Mouse (Mus musculus) liver, embryonic 13.5 days (tissue): ENCODE measurements around the gene Gm26558. TPM values are rescaled to one million over a fixed set of nuclear protein-coding genes. Genes with fewer than 3 reads are reported as not detected.
A peak's percentile ranks its signal among the peaks of the same experiment; 100 is the strongest.

Experiments used
- ATAC-seq: fragments of 200-750 bp; cut with Nextera tagmentation; 2 replicates; pipeline ENCODE4 v1.8.0; 2017; ENCODE audit warnings: low read depth, mild to moderate bottlenecking, moderate number of reproducible peaks, moderate library complexity
- DNase-seq: peaks from one replicate; pipeline ENCODE4 v3.0.0; 2022
- H3K27ac ChIP-seq: fragments of 300-500 bp; sonication (generic); 2 replicates; pipeline ENCODE4 v1.5.1; 2015; ENCODE audit warnings: moderate library complexity, mild to moderate bottlenecking, inconsistent platforms
- H3K27me3 ChIP-seq: fragments of 300-500 bp; sonication (generic); 2 replicates; pipeline ENCODE4 v1.6.1; 2015; ENCODE audit warnings: mild to moderate bottlenecking, inconsistent platforms
- H3K36me3 ChIP-seq: fragments of 300-500 bp; sonication (generic); 2 replicates; pipeline ENCODE4 v1.6.1; 2015; ENCODE audit warnings: mild to moderate bottlenecking, inconsistent platforms
- H3K4me1 ChIP-seq: fragments of 300-500 bp; sonication (generic); replicated peaks from 2 replicates; pipeline ENCODE4 v1.6.1; 2015; ENCODE audit warnings: inconsistent platforms
- H3K4me2 ChIP-seq: fragments of 300-500 bp; sonication (generic); 2 replicates; pipeline ENCODE4 v1.6.1; 2015; ENCODE audit warnings: inconsistent platforms, mild to moderate bottlenecking, moderate library complexity
- H3K4me3 ChIP-seq: fragments of 300-500 bp; sonication (generic); replicated peaks from 2 replicates; pipeline ENCODE4 v1.5.1; 2015; ENCODE audit warnings: mild to moderate bottlenecking, inconsistent platforms
- H3K9ac ChIP-seq: fragments of 300-500 bp; sonication (generic); 2 replicates; pipeline ENCODE4 v1.6.1; 2015; ENCODE audit warnings: mild to moderate bottlenecking, inconsistent platforms
- H3K9me3 ChIP-seq: fragments of 300-500 bp; sonication (generic); replicated peaks from 2 replicates; pipeline ENCODE4 v1.6.1; 2016; ENCODE audit warnings: inconsistent platforms
- WGBS: fragments of 180-500 bp; shearing (Covaris S2); methylation state at CpG from one replicate; pipeline ENCODE4 v1.1.7; 2015; ENCODE audit not compliant: insufficient replicate concordance; 5-methylcytosine and 5-hydroxymethylcytosine counted together
- polyA plus RNA-seq: library from polyadenylated mRNA; unstranded; fragments of >200 nt; fragmentation: Nextera tagmentation; extraction: Ambion mirVana; gene quantifications from 2 replicates; pipeline ENCODE4 v1.2.1, GENCODE M21; 2015

The Gm26558 gene
- polyA plus RNA-seq: 0.54 and 1.0 TPM in 2 replicates

DNA sequence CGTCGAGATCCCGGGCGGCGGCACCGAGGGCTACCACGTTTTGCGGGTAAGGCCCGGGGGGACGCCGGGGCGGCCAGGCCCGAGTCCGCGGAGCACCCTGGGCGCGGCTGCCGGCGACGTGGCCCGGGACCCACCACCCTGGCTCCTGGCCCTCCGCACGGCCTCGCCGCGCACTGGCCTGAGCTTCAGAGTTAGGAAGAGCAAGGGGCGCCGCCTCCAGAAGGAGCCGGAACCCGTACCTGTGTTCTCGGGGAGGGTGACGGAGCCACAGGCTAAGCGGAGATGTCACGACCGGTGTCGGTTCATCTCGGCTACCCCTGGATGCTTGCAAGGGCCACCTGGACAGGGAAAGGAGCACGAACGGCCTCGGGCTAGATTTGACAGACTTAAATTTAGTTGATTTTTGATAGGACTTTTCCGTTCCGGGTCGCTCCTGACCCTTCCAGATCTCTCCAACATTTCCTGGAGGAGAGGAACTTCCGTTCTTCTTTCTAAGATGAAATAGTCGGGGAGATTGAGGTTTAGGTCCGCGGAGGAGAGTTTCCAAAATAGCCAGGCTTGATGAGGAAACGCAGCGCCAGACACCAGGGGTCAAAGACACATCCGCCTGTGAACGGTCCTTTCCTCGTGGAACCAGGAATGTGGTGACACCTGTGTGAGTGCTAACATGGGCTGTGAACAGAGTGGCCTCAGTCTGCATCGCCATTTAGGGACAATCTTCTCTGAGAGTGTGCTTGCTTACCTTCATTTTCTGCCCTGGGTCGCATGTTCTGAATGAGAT, at the start of gene Gm26558:
Gene Gm26558 (minus strand): TSS at position 394 of the 781 bp plus-strand sequence.
- Histone ChIP-seq H3K9me3 (no peaks in the 10 kb centered on the region), H3K4me2 (peak within 1 kb of the TSS; percentile 87), H3K27me3 (peaks cover 12% of the 10 kb centered on the region), H3K36me3 (no peaks in the 10 kb centered on the region), H3K27ac (peak within 1 kb of the TSS; percentile 92), H3K4me1 (peaks cover 47% of the 10 kb centered on the region), H3K4me3 (peak within 1 kb of the TSS; percentile 81), H3K9ac (peak within 1 kb of the TSS; percentile 95)
- under 1% methylated on average over 54 of the region's 54 CpGs for WGBS
- ATAC-seq: peak; percentile 76
- no peak for DNase-seq

DNA sequence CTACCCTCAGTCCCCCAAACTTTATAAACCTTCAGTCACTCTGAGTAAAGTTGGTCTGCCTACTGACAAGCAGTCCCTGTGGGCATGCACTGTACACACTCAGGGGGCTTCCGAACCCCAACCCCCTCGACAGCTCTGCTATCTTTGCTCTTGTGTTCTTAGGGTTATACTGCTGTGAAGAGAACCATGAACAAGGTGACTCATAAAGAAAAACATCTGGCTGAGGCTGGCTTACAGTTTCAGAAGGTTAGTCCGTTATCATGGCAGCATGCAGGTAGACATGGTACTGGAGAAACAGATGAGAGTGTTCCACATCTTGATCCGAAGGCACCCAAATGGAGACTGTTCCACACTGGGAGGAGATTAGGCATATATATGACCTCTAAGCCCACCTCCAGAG, 49.0 kb upstream of the Gm26558 start:
- H3K4me3 ChIP-seq: no peak overlapping the region
- no peak overlapping the region for H3K4me2 ChIP-seq
- no peaks in the 10 kb centered on the region for H3K4me1 ChIP-seq
- ATAC-seq (no peak), DNase-seq (no peak)
- H3K9ac ChIP-seq: no peak overlapping the region
- H3K36me3 ChIP-seq: peaks cover 64% of the 10 kb centered on the region
- 90% methylated on average over 4 of the region's 4 CpGs for WGBS
- H3K9me3 ChIP-seq: no peaks in the 10 kb centered on the region
- H3K27me3 ChIP-seq: no peaks in the 10 kb centered on the region
- H3K27ac ChIP-seq: no peak overlapping the region

DNA sequence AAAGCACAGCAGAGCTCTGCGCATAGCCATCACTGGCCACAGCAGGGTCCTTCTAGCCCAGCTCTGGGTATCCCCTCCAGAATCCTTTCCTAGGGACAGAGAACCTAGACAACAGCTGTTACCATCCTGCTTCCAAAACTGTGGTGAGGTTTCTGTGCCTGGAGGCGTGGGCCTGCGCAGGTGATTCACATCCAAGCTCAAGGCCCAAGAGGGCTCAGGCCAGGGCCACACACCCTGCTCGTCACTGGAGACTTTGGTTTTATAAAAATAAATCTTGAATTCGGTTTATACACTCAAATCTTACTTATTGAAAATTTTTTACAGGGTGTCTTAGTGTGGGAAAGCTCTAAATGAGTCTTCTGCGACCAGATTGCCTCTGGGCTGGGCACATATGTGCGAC, 48.3 kb upstream of the Gm26558 start:
- no peak for DNase-seq
- Histone ChIP-seq H3K4me3 (no peak overlapping the region), H3K9ac (no peak overlapping the region), H3K27me3 (no peaks in the 10 kb centered on the region), H3K4me1 (no peaks in the 10 kb centered on the region; the same call in 1 of the 2 replicates), H3K27ac (no peak overlapping the region), H3K9me3 (no peaks in the 10 kb centered on the region), H3K36me3 (peaks cover 59% of the 10 kb centered on the region), H3K4me2 (no peak overlapping the region)
- ATAC-seq: no peak
- 90% methylated on average over 7 of the region's 7 CpGs for WGBS

DNA sequence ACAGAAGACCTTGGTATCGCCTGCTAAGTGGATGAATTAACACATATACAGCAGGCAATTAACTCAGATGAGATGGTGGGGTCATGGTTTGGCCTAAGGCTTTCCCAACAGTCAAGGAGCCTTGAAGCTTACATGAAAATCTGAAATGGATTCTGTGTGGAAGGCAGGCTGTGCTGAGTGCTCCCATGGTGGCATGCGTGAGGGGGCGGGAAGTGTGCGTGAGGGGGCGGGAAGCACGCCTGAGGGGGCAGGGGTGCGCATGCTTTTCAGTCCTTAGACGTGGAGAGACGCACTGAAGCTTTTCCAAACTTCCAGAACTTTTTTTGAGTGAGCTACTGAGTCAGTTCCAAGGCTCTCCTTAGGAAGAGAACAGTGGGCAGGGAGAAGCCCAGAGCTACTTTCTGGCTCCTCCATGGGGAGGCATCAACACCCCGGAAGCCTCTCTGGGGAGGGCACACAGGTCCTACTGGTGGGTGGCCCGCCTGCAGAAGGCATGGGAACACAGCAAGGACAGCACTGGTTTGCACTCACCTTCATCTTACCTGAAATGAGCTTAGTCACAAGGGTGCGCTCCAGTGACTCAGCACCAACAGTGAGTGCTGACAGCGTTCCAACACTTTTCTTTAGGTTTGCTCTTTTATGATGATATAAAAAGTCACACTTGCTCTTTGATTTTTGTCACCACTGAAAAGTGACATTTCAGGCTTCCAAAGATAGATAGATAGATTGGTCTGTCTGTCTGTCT, 47.2 kb upstream of the Gm26558 start:
- H3K9ac ChIP-seq: no peak overlapping the region
- H3K4me3 ChIP-seq: no peak overlapping the region
- no peak for DNase-seq
- H3K4me1 ChIP-seq: peaks cover 6% of the 10 kb centered on the region
- H3K27ac ChIP-seq: no peak overlapping the region
- no peak for ATAC-seq
- 89% methylated on average over 13 of the region's 13 CpGs for WGBS
- peaks cover 51% of the 10 kb centered on the region for H3K36me3 ChIP-seq
- H3K27me3 ChIP-seq: no peaks in the 10 kb centered on the region
- H3K9me3 ChIP-seq: no peaks in the 10 kb centered on the region
- H3K4me2 ChIP-seq: no peak overlapping the region

DNA sequence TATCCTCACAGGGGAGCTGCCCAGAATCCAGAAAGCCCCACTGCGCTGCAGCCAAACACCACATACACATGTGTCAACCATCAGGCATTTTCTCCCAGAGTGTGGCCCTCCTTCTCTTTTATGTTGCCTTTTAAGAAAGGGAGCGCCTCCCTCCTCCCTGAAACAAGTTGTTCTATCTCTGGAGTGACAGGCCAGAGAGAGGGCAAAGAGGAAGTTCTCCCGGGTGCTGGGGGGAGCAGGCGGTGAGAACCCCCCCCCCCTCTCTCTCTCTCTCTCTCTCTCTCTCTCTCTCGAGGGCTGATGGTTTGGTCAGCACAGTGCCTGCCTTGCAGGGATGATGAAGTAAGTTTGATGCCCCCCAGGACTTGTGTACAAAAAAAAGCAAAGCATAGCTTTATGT, 40.5 kb upstream of the Gm26558 start:
- Histone ChIP-seq H3K27me3 (no peaks in the 10 kb centered on the region), H3K4me3 (no peak overlapping the region), H3K9me3 (no peaks in the 10 kb centered on the region), H3K4me1 (peaks cover 6% of the 10 kb centered on the region), H3K9ac (no peak overlapping the region), H3K4me2 (no peak overlapping the region), H3K27ac (no peak overlapping the region), H3K36me3 (0 out of 2 replicates have a peak, but pooled peaks cover 4% of the 10 kb centered on the region)
- DNase-seq (no peak), ATAC-seq (no peak)
- WGBS: 24% methylated on average over 5 of the region's 5 CpGs

DNA sequence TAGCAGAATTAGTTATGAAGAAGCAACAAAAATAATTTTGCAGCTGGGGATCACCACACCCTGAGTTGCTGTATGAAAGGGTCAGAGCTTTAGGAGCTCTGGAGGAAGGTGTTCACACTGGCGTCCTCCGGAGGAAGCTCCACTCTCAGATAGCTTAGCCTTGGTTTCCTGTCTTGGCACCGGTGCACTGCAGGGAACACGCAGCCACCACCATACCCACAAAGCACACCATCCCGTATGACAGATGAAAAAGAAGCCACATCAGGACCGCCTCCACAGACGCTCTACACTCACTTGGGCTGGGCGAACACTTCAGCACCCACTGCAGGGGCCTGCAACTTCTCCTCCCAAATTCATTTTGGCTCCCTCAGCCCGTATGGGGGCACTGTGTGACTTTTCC, 39.7 kb upstream of the Gm26558 start:
- no peak overlapping the region for H3K4me3 ChIP-seq
- peaks cover 6% of the 10 kb centered on the region for H3K4me1 ChIP-seq
- H3K27ac ChIP-seq: no peak overlapping the region
- H3K4me2 ChIP-seq: no peak overlapping the region
- DNase-seq (no peak), ATAC-seq (no peak)
- 0 out of 2 replicates have a peak, but pooled peaks cover 4% of the 10 kb centered on the region for H3K36me3 ChIP-seq
- no peak overlapping the region for H3K9ac ChIP-seq
- 19% methylated on average over 9 of the region's 9 CpGs for WGBS
- no peaks in the 10 kb centered on the region for H3K9me3 ChIP-seq
- H3K27me3 ChIP-seq: no peaks in the 10 kb centered on the region

DNA sequence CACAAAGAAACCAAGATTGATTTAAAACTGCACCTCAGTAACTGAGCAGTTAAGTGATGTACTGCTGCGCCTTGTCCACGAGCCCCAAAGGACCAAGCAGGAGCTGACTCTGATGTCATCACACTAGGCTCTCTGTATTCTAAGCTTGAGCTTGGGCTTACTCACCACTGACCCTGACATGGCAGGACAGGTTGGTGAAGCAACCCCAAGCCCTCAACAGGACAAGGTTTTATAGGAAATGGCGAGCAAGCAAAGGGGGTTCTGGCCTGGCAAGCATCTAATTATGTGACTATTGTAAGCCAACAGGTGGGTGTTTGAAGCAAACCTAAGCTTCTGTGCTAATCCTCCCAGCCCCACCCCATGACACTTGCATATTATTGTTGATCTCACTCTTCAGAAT, 38.9 kb upstream of the Gm26558 start:
- H3K27me3 ChIP-seq: no peaks in the 10 kb centered on the region
- 0 out of 2 replicates have a peak, but pooled peaks cover 4% of the 10 kb centered on the region for H3K36me3 ChIP-seq
- DNase-seq: no peak
- no peak overlapping the region for H3K27ac ChIP-seq
- H3K9ac ChIP-seq: no peak overlapping the region
- H3K9me3 ChIP-seq: no peaks in the 10 kb centered on the region
- H3K4me2 ChIP-seq: no peak overlapping the region
- no peak for ATAC-seq
- H3K4me1 ChIP-seq: peaks cover 6% of the 10 kb centered on the region
- H3K4me3 ChIP-seq: no peak overlapping the region
- WGBS: 81% methylated on average over 3 of the region's 3 CpGs

DNA sequence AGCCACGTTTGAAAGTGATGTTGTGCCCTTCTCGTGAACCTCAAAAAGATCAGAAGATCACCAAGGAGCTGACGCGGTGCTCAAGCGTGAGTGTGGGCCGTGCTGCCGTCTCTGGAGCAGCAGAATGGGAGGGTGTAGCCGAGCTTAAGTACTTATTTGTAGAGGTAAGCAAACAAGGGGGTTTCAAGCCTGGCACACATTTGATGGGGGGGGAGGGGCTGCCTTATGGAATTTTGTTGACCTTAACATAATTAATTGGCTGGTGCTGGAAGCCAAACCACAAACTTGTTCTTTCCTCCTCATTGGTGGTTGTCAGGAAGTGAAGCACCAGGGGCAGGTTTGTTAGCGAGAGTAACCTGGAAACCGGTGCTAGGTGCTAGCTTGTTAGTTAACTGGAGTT, 33.8 kb upstream of the Gm26558 start:
- Histone ChIP-seq H3K36me3 (peaks cover 27% of the 10 kb centered on the region), H3K9ac (no peak overlapping the region), H3K4me3 (no peak overlapping the region), H3K27me3 (no peaks in the 10 kb centered on the region), H3K9me3 (no peaks in the 10 kb centered on the region), H3K4me2 (no peak overlapping the region), H3K27ac (no peak overlapping the region), H3K4me1 (no peaks in the 10 kb centered on the region)
- ATAC-seq (no peak), DNase-seq (no peak)
- WGBS: 84% methylated on average over 10 of the region's 10 CpGs

DNA sequence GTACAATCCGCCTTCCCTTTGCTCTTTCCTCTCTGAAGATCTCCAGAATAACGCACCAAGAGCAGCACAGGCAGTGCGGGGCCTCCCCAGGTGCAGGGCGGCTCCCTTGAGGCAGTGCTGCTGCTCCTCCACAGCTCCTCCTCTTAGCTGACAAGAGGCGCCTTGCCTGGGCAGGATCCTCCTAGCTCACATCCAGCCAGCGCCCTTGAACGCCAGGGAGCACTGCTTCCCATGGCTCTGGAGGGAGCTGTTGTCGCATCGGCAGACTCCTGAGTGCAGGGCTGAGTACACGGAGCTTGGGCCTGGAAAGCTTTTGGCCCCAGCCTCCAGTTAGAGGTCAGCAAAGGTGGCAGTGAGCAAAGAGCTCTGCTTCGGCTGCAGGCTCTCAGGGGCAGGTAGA, 28.3 kb upstream of the Gm26558 start:
- 83% methylated on average over 11 of the region's 11 CpGs for WGBS
- no peak overlapping the region for H3K27ac ChIP-seq
- H3K9ac ChIP-seq: no peak overlapping the region
- ATAC-seq (no peak), DNase-seq (no peak)
- no peak overlapping the region for H3K4me2 ChIP-seq
- no peak overlapping the region for H3K4me3 ChIP-seq
- no peaks in the 10 kb centered on the region for H3K27me3 ChIP-seq
- no peaks in the 10 kb centered on the region for H3K9me3 ChIP-seq
- no peaks in the 10 kb centered on the region for H3K4me1 ChIP-seq
- peaks cover 78% of the 10 kb centered on the region for H3K36me3 ChIP-seq

DNA sequence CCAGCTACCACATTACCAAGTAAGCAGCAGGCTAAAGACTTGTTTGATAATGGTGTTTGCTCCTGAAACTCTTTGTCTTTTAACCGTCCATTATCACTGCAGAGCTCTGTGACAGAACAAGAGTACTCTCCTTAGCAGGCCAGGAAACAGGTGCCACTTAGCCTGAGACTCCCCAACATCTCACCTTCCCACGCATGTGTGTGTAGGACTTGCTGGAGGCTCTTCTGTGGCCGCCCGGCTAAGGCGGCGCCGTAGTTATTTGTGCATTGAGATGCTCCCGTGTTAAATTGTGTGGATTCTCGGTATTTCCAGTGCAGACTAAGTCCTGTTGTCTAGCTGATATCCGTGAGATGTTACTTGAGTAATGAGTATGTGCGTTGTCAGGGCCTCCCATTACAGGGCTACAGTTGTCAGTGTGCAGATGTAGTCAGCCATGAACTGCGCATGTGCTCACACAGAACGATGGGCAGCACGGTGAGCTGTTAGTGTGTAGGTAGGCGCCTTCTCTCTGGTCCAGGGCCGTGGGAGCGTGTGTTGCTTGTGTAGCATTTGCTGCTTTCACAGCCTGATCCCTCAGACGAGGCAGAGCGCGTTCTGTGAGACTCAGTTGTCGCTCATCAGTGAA, 26.7 kb upstream of the Gm26558 start:
- H3K9me3 ChIP-seq: no peaks in the 10 kb centered on the region
- no peak for ATAC-seq
- WGBS: 86% methylated on average over 21 of the region's 21 CpGs

DNA sequence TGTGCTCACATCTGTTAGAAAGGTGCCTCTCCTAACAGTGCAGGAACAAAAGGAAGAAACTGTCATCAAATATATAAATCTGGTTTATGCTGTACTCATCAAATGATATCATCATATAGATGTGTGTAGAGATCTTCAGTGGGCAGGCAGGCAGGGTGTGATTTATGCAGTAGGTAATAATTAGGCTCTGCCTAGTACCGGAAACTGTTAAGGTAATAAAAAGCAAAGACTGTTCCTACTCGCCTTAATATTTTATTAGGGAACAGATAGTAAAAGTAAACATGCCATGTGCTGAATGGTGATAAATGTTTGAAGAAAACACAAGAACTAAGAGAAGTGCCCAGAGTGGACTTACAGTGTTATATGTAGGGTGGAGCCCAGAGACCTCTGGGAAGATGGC, 20.4 kb upstream of the Gm26558 start:
- Histone ChIP-seq H3K27ac (no peak overlapping the region), H3K4me1 (no peaks in the 10 kb centered on the region), H3K4me2 (no peak overlapping the region), H3K27me3 (no peaks in the 10 kb centered on the region), H3K9me3 (no peaks in the 10 kb centered on the region), H3K36me3 (peaks cover 86% of the 10 kb centered on the region), H3K9ac (no peak overlapping the region), H3K4me3 (no peak overlapping the region)
- DNase-seq (no peak), ATAC-seq (no peak)
- WGBS: 81% methylated on average over 2 of the region's 2 CpGs

More for the DNA sequence above, 26.7 kb upstream of the Gm26558 start:
- Histone ChIP-seq H3K27me3 (no peaks in the 10 kb centered on the region), H3K4me2 (no peak overlapping the region), H3K4me1 (no peaks in the 10 kb centered on the region), H3K36me3 (peaks cover 91% of the 10 kb centered on the region), H3K4me3 (no peak overlapping the region), H3K27ac (no peak overlapping the region), H3K9ac (no peak overlapping the region)
- no peak for DNase-seq
